Mouse (Mus musculus) lung, embryonic 16.5 days (tissue): ENCODE measurements around the gene Nts. TPM values are rescaled to one million over a fixed set of nuclear protein-coding genes. Genes with fewer than 3 reads are reported as not detected.
A peak's percentile ranks its signal among the peaks of the same experiment; 100 is the strongest.

Experiments
- ATAC-seq: fragments of 200-750 bp; cut with Nextera tagmentation; 2 replicates; pipeline ENCODE4 v1.8.0; 2017; ENCODE audit warnings: low read depth, mild to moderate bottlenecking, moderate library complexity
- H3K27ac ChIP-seq: fragments of 300-500 bp; sonication (generic); 2 replicates; pipeline ENCODE4 v1.5.1; 2014; ENCODE audit warnings: mild to moderate bottlenecking, control low read depth, low read length
- H3K27me3 ChIP-seq: fragments of 300-500 bp; sonication (generic); 2 replicates; pipeline ENCODE4 v1.6.1; 2014; ENCODE audit warnings: low read depth, low read length, mixed read lengths; ENCODE audit not compliant: control insufficient read depth, insufficient read depth
- H3K36me3 ChIP-seq: fragments of 300-500 bp; sonication (generic); 2 replicates; pipeline ENCODE4 v1.6.1; 2014; ENCODE audit warnings: low read length; ENCODE audit not compliant: control insufficient read depth, insufficient read depth
- H3K4me1 ChIP-seq: fragments of 300-500 bp; sonication (generic); replicated peaks from 2 replicates; pipeline ENCODE4 v1.6.1; 2014; ENCODE audit warnings: low read length, mixed read lengths; ENCODE audit not compliant: control insufficient read depth, insufficient read depth
- H3K4me2 ChIP-seq: fragments of 300-500 bp; sonication (generic); 2 replicates; pipeline ENCODE4 v1.6.1; 2014; ENCODE audit warnings: low read depth, low read length, control low read depth
- H3K4me3 ChIP-seq: fragments of 300-500 bp; sonication (generic); 2 replicates; pipeline ENCODE4 v1.5.1; 2014; ENCODE audit warnings: mild to moderate bottlenecking, low read length, control low read depth
- H3K9ac ChIP-seq: fragments of 300-500 bp; sonication (generic); 2 replicates; pipeline ENCODE4 v1.6.1; 2014; ENCODE audit warnings: low read length, control low read depth
- H3K9me3 ChIP-seq: fragments of 300-500 bp; sonication (generic); 2 replicates; pipeline ENCODE4 v1.6.1; 2016; ENCODE audit warnings: low read length; ENCODE audit not compliant: control insufficient read depth
- WGBS: fragments of 180-500 bp; shearing (Covaris S2); extraction: QIAGEN DNeasy Blood & Tissue Kit; methylation state at CpG from one replicate; pipeline ENCODE4 v1.1.7; 2014; 5-methylcytosine and 5-hydroxymethylcytosine counted together
- polyA plus RNA-seq: library from polyadenylated mRNA; unstranded; fragments of >200 nt; fragmentation: Nextera tagmentation; extraction: Ambion mirVana; gene quantifications from 2 replicates; pipeline ENCODE4 v1.2.1, GENCODE M21; 2015

Gene Nts
- polyA plus RNA-seq: 1.4 TPM in 2 replicates

DNA sequence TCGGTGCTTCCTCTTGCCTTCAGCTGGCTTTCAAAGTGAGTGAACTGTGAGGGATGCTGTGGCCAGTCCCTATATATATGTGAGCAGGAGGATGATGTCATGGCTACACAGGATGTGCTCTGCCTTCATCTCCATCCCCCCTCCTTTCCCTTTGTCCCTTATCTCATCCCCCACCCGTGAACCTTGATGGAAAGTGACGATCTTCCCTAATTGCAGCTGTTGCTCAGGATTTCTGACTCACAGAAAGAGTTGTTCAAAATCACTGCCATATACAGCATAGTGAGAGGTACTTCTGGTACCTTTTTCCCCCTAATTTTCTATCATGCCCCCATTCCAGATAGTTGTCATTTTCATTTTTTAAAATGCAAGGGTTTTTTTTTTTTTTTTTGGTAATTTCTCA lies at the start of gene Nts:
Nts (minus strand) TSS at position 101 of the 400 bp plus-strand sequence.
- no peaks in the 10 kb centered on the region for H3K27me3 ChIP-seq
- H3K36me3 ChIP-seq: no peaks in the 10 kb centered on the region
- H3K9me3 ChIP-seq: no peaks in the 10 kb centered on the region
- no peak within 1 kb of the TSS for H3K27ac ChIP-seq
- H3K9ac ChIP-seq: no peak within 1 kb of the TSS
- 4% methylated on average over 3 of the region's 3 CpGs for WGBS
- no peaks in the 10 kb centered on the region for H3K4me1 ChIP-seq
- H3K4me3 ChIP-seq: no peak within 1 kb of the TSS
- ATAC-seq: no peak
- no peak within 1 kb of the TSS for H3K4me2 ChIP-seq

DNA sequence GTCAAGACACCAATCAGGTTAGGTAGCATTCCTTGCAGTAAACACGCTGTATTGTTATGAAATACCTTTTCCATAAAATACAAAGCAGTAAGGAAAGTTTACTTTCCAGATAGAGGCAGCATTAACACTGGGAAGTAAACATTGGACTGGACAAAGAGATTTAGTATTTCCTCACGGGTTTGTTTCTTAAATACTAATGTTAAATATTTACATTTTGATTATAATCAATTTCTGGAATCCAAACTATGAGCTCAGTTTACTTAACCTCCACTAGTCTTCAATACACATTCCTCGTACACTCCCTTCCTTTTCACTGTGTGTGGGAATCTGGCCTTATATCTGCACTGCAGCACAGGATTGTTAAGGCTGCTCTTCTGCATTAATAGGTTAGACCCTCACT lies 37.6 kb upstream of the Nts start:
- no peak overlapping the region for H3K4me2 ChIP-seq
- H3K27ac ChIP-seq: peak overlapping the region; percentile 12; the same call in 1 of the 2 replicates
- WGBS: 18% methylated on average over 3 of the region's 3 CpGs
- no peak overlapping the region for H3K9ac ChIP-seq
- no peaks in the 10 kb centered on the region for H3K36me3 ChIP-seq
- no peaks in the 10 kb centered on the region for H3K9me3 ChIP-seq
- peaks cover 4% of the 10 kb centered on the region; the same call in 1 of the 2 replicates for H3K4me1 ChIP-seq
- H3K27me3 ChIP-seq: no peaks in the 10 kb centered on the region
- ATAC-seq: peak; percentile 90
- H3K4me3 ChIP-seq: no peak overlapping the region

DNA sequence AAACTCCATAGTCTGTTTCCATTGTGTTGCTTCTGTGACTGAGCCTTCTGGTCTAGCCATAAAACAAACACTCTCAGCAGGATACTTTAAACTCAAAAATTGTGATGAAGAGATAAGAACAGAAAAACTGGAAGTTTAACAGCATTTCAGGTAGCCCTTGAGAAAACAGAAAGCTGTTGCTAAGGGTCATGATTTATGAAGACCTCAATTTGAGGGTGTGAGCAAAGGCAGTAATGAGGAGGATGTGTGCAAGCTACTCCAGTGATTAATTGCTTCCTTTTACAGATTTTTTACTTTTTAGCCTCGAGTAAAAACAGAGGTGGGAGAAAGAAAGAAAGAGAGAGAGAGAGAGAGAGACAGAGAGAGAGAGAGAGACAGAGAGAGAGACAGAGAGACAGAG lies 23.9 kb upstream of the Nts start:
- WGBS: 0% methylated on average over 1 of the region's 1 CpGs
- no peak for ATAC-seq
- H3K4me3 ChIP-seq: peak overlapping the region; percentile 21

DNA sequence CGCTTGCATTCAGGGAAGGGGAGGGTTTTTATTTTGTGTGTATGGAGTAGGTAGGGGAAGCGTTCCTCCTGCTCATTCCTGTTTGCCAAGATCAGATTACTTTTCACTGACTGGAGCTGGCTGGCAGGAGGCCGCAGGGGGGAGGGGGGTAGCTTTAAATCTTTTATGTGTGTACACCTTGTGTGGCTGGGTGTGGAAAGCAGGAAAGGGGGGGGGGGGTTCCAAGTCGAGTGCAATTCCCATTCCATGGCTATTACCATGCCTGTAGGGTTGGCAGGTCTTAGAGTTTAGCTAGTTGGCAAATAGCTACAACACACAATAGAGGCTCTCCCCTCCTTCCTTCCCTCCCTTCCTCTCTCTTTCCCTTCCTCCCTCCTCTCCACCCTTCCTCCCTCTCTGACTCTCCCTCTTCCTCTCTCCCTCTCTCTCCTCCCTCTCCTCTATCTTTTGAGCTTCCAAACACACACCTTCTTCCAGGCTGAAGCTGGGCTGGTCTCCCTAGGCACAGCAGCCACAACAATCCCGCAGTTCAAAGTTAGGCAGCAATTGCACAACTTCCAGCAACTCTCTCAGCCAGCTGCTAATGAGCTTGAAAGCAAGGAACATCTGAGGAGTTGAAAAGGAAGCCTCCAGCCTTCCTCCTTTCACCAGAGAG lies 21.6 kb upstream of the Nts start, which contains the start of gene Rassf9:
Rassf9 (plus strand) TSS at position 416 of the 655 bp plus-strand sequence.
- Histone ChIP-seq H3K27me3 (no peaks in the 10 kb centered on the region), H3K4me1 (no peaks in the 10 kb centered on the region), H3K9me3 (no peaks in the 10 kb centered on the region), H3K9ac (peak within 1 kb of the TSS; percentile 63), H3K36me3 (no peaks in the 10 kb centered on the region), H3K27ac (peak within 1 kb of the TSS; percentile 72), H3K4me2 (peak within 1 kb of the TSS; percentile 18), H3K4me3 (peak within 1 kb of the TSS; percentile 37)
- 7% methylated on average over 5 of the region's 5 CpGs for WGBS
- peak; percentile 92 for ATAC-seq

More for the DNA sequence above, 23.9 kb upstream of the Nts start:
- Histone ChIP-seq H3K36me3 (no peaks in the 10 kb centered on the region), H3K27me3 (no peaks in the 10 kb centered on the region), H3K27ac (no peak overlapping the region), H3K4me1 (no peaks in the 10 kb centered on the region), H3K9me3 (no peaks in the 10 kb centered on the region), H3K4me2 (peak overlapping the region; percentile 31), H3K9ac (no peak overlapping the region)

DNA sequence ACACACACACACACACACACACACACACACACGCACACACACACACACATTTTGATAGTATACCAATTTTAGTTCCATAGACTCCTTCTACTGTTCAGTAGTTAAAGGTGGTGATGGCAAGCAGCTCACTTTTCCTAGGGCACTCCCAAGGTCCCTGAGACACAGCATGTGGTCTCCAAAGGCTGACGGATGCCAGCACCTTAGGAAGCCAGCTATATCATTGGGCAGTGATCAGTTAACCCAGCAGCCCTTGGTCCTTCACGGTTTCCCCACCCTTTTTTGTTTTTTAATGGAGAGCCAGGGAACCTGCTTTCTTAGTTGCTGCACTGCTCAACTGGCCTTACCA lies 21.1 kb upstream of the Nts start:
- Histone ChIP-seq H3K9me3 (no peaks in the 10 kb centered on the region), H3K4me3 (no peak overlapping the region; the same call in 1 of the 2 replicates), H3K27me3 (no peaks in the 10 kb centered on the region), H3K36me3 (no peaks in the 10 kb centered on the region), H3K27ac (peak overlapping the region; percentile 72), H3K4me1 (no peaks in the 10 kb centered on the region), H3K4me2 (peak overlapping the region; percentile 18), H3K9ac (no peak overlapping the region)
- no peak for ATAC-seq
- WGBS: 32% methylated on average over 3 of the region's 3 CpGs

DNA sequence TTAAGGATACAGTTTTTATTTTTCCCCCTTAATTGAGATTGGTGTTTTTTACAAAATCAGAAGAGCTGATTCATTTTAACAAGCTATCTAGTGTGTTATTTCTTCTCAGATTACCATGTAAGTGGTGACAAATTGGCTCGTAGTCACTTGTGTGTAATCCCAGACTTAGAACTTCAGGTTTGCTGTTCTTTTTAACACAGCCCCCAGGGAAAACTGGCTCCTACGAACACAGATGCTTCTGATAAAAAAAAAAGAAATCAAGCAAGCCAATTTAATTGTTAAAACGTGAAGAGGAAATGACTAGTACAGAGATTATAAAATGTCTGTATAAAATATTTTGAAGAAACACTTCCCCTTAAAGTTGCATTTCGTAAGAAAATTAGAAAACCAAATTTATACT lies 17.1 kb upstream of the Nts start:
- Histone ChIP-seq H3K27ac (no peak overlapping the region), H3K9me3 (no peaks in the 10 kb centered on the region), H3K36me3 (no peaks in the 10 kb centered on the region), H3K4me1 (no peaks in the 10 kb centered on the region), H3K27me3 (no peaks in the 10 kb centered on the region), H3K4me3 (no peak overlapping the region), H3K4me2 (no peak overlapping the region), H3K9ac (no peak overlapping the region)
- 53% methylated on average over 4 of the region's 4 CpGs for WGBS
- ATAC-seq: no peak

DNA sequence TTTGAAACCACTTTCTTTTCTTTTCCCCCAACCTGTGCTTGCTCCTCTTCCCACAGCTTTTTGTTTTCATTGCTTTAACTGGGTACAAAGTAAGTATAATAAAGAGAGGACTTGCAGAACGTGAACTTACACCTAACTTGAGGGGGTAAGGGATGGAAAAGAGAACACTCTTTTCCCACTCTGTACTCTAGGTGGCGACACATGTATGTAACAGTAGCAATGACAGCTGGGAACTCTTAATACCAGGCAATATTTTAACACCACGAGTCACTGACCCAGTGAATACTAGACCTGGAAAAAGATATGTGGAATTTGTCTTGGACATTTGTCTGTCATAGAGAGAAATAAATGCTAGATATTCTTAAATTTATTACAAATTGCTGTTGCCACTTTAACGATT lies 8.5 kb upstream of the Nts start:
- no peak overlapping the region for H3K27ac ChIP-seq
- WGBS: 19% methylated on average over 4 of the region's 4 CpGs

DNA sequence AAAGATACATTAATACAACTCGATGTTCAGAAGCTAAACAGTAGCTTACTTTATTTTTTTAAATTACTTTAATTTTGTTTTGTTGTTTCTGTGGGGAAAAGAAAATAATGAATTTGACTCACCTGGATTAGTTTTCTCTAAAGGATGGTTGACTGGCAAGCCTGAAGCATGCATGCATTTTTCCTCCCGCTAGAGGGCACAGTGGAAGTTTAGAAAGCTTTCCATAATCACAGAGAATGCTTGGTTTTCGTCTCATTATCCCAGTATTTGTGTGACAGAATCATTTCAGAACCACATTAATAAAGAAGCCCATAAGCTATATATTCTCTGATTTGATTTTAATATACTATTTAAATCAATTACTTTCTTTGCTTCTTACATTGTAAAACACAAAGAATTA lies 1.5 kb upstream of the Nts start:
- H3K4me2 ChIP-seq: no peak overlapping the region
- no peaks in the 10 kb centered on the region for H3K4me1 ChIP-seq
- H3K9ac ChIP-seq: no peak overlapping the region
- H3K27me3 ChIP-seq: no peaks in the 10 kb centered on the region
- no peak overlapping the region for H3K27ac ChIP-seq
- no peak for ATAC-seq
- no peaks in the 10 kb centered on the region for H3K36me3 ChIP-seq
- 5% methylated on average over 3 of the region's 3 CpGs for WGBS
- H3K4me3 ChIP-seq: no peak overlapping the region
- no peaks in the 10 kb centered on the region for H3K9me3 ChIP-seq

More for the DNA sequence above, 8.5 kb upstream of the Nts start:
- H3K4me3 ChIP-seq: no peak overlapping the region
- H3K9me3 ChIP-seq: no peaks in the 10 kb centered on the region
- no peak overlapping the region for H3K4me2 ChIP-seq
- H3K9ac ChIP-seq: no peak overlapping the region
- no peaks in the 10 kb centered on the region for H3K4me1 ChIP-seq
- H3K36me3 ChIP-seq: no peaks in the 10 kb centered on the region
- no peaks in the 10 kb centered on the region for H3K27me3 ChIP-seq
- no peak for ATAC-seq

DNA sequence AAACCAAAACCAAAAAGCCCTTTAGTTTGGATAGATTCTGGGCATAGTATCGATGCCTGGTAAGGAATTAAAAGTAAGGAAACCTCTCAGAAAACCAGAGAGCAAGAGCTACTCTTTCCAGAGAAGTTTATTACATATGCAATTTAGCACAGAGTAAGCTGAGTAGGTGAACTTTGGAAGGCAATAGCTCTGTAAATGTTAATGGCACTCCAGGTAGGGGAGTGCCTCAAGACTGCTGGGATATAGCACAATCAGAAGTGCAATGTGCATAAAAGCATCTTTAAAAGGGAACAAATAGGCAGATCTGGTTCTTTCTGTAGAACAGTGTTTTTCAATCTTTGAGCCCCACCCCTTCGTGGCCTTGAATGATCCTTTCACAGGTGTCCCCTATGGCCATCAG lies 20.9 kb downstream of the Nts start:
- WGBS: 80% methylated on average over 2 of the region's 2 CpGs
- ATAC-seq: no peak
- Histone ChIP-seq H3K27me3 (no peaks in the 10 kb centered on the region), H3K27ac (no peak overlapping the region), H3K4me2 (no peak overlapping the region), H3K9ac (no peak overlapping the region), H3K4me3 (no peak overlapping the region), H3K9me3 (no peaks in the 10 kb centered on the region), H3K36me3 (no peaks in the 10 kb centered on the region), H3K4me1 (no peaks in the 10 kb centered on the region)
